Mouse (Mus musculus): ENCODE data around the gene Ankmy2. TPM values are rescaled to one million over a fixed set of nuclear protein-coding genes. Genes with fewer than 3 reads are reported as not detected.

Ankmy2 gene
- polyA plus RNA-seq, 1 experiment, result not detected

GRCm38 (mm10) chr12:36208456-36208855, 51.5 kb downstream of the Ankmy2 start:
- Histone ChIP-seq H3K4me3 (ENCODE audit: insufficient read depth, low read depth, low read length) (peak overlapping the region; percentile 6; the same call in 1 of the 2 replicates), H3K27ac (ENCODE audit: insufficient read depth, low read depth, low read length) (no peak overlapping the region), H3K4me1 (ENCODE audit: control insufficient read depth, insufficient read depth, low read length) (peaks cover 2% of the 10 kb centered on the region; the same call in 1 of the 2 replicates)
- TF ChIP-seq POLR2A (IDR thresholded peaks at IDR 0.05; ENCODE audit: insufficient read depth, low read depth, low read length) (no peak), CTCF (IDR thresholded peaks at IDR 0.05; ENCODE audit: insufficient read depth, low read depth, low read length) (no peak)
- 33% methylated on average over 19 of the region's 19 CpGs for WGBS

- Histone ChIP-seq H3K27ac (ENCODE audit: insufficient read depth, low read depth, low read length) (no peak overlapping the region), H3K4me1 (ENCODE audit: control insufficient read depth, insufficient read depth, low read length) (peaks cover 2% of the 10 kb centered on the region; the same call in 1 of the 2 replicates), H3K4me3 (ENCODE audit: insufficient read depth, low read depth, low read length) (no peak overlapping the region)
- 52% methylated on average over 4 of the region's 4 CpGs for WGBS
- TF ChIP-seq CTCF (IDR thresholded peaks at IDR 0.05; ENCODE audit: insufficient read depth, low read depth, low read length), result no peak
Observed at GRCm38 (mm10) chr12:36210096-36210495, 53.2 kb downstream of the Ankmy2 start.

- no peak overlapping the region for H3K27ac ChIP-seq (ENCODE audit: insufficient read depth, low read depth, low read length)
- no peak overlapping the region for H3K4me3 ChIP-seq (ENCODE audit: insufficient read depth, low read depth, low read length)
- WGBS, result 58% methylated on average over 8 of the region's 8 CpGs
- no peaks in the 10 kb centered on the region for H3K4me1 ChIP-seq (ENCODE audit: control insufficient read depth, insufficient read depth, low read length)
- no peak for TF ChIP-seq POLR2A (IDR thresholded peaks at IDR 0.05; ENCODE audit: insufficient read depth, low read depth, low read length)
- TF ChIP-seq CTCF (IDR thresholded peaks at IDR 0.05; ENCODE audit: insufficient read depth, low read depth, low read length), result no peak
Observed at GRCm38 (mm10) chr12:36214389-36215148, 57.7 kb downstream of the Ankmy2 start.

- Histone ChIP-seq H3K4me1 (ENCODE audit: control insufficient read depth, insufficient read depth, low read length) (no peaks in the 10 kb centered on the region), H3K27ac (ENCODE audit: insufficient read depth, low read depth, low read length) (no peak overlapping the region), H3K4me3 (ENCODE audit: insufficient read depth, low read depth, low read length) (no peak overlapping the region)
- TF ChIP-seq CTCF (IDR thresholded peaks at IDR 0.05; ENCODE audit: insufficient read depth, low read depth, low read length) (no peak), POLR2A (IDR thresholded peaks at IDR 0.05; ENCODE audit: insufficient read depth, low read depth, low read length) (no peak)
- 0% methylated on average over 1 of the region's 1 CpGs for WGBS
Observed at GRCm38 (mm10) chr12:36215149-36215480, 58.2 kb downstream of the Ankmy2 start.

- no peak overlapping the region for H3K4me3 ChIP-seq (ENCODE audit: insufficient read depth, low read depth, low read length)
- TF ChIP-seq CTCF (IDR thresholded peaks at IDR 0.05; ENCODE audit: insufficient read depth, low read depth, low read length), result no peak
- TF ChIP-seq POLR2A (IDR thresholded peaks at IDR 0.05; ENCODE audit: insufficient read depth, low read depth, low read length), result no peak
- no peak overlapping the region for H3K27ac ChIP-seq (ENCODE audit: insufficient read depth, low read depth, low read length)
- no peaks in the 10 kb centered on the region for H3K4me1 ChIP-seq (ENCODE audit: control insufficient read depth, insufficient read depth, low read length)
- 81% methylated on average over 4 of the region's 4 CpGs for WGBS
Observed at GRCm38 (mm10) chr12:36216230-36216629, 59.3 kb downstream of the Ankmy2 start.

- Histone ChIP-seq H3K4me3 (ENCODE audit: insufficient read depth, low read depth, low read length) (no peak overlapping the region), H3K27ac (ENCODE audit: insufficient read depth, low read depth, low read length) (no peak overlapping the region), H3K4me1 (ENCODE audit: control insufficient read depth, insufficient read depth, low read length) (no peaks in the 10 kb centered on the region)
- WGBS, result 94% methylated on average over 10 of the region's 10 CpGs
- no peak for TF ChIP-seq POLR2A (IDR thresholded peaks at IDR 0.05; ENCODE audit: insufficient read depth, low read depth, low read length)
- TF ChIP-seq CTCF (IDR thresholded peaks at IDR 0.05; ENCODE audit: insufficient read depth, low read depth, low read length), result no peak
Observed at GRCm38 (mm10) chr12:36216905-36217304, 60.0 kb downstream of the Ankmy2 start.

GRCm38 (mm10) chr12:36224392-36224791, 67.5 kb downstream of the Ankmy2 start:
- no peak overlapping the region for H3K27ac ChIP-seq (ENCODE audit: insufficient read depth, low read depth, low read length)
- no peak overlapping the region for H3K4me3 ChIP-seq (ENCODE audit: insufficient read depth, low read depth, low read length)
- WGBS, result 48% methylated on average over 4 of the region's 4 CpGs
- TF ChIP-seq POLR2A (IDR thresholded peaks at IDR 0.05; ENCODE audit: insufficient read depth, low read depth, low read length) (no peak), CTCF (IDR thresholded peaks at IDR 0.05; ENCODE audit: insufficient read depth, low read depth, low read length) (no peak)
- H3K4me1 ChIP-seq (ENCODE audit: control insufficient read depth, insufficient read depth, low read length), result no peaks in the 10 kb centered on the region

- no peak for TF ChIP-seq POLR2A (IDR thresholded peaks at IDR 0.05; ENCODE audit: insufficient read depth, low read depth, low read length)
- TF ChIP-seq CTCF (IDR thresholded peaks at IDR 0.05; ENCODE audit: insufficient read depth, low read depth, low read length), result no peak
- H3K27ac ChIP-seq (ENCODE audit: insufficient read depth, low read depth, low read length), result no peak overlapping the region
- WGBS, result 86% methylated on average over 2 of the region's 2 CpGs
- no peaks in the 10 kb centered on the region for H3K4me1 ChIP-seq (ENCODE audit: control insufficient read depth, insufficient read depth, low read length)
- no peak overlapping the region for H3K4me3 ChIP-seq (ENCODE audit: insufficient read depth, low read depth, low read length)
Observed at GRCm38 (mm10) chr12:36231386-36231785, 74.5 kb downstream of the Ankmy2 start.

- WGBS, result 88% methylated on average over 3 of the region's 3 CpGs
- TF ChIP-seq CTCF (IDR thresholded peaks at IDR 0.05; ENCODE audit: insufficient read depth, low read depth, low read length) (no peak), POLR2A (IDR thresholded peaks at IDR 0.05; ENCODE audit: insufficient read depth, low read depth, low read length) (no peak)
- Histone ChIP-seq H3K27ac (ENCODE audit: insufficient read depth, low read depth, low read length) (no peak overlapping the region), H3K4me3 (ENCODE audit: insufficient read depth, low read depth, low read length) (no peak overlapping the region), H3K4me1 (ENCODE audit: control insufficient read depth, insufficient read depth, low read length) (no peaks in the 10 kb centered on the region)
Observed at GRCm38 (mm10) chr12:36241171-36241570, 84.3 kb downstream of the Ankmy2 start.

Other genes starting within 250 kb of the Ankmy2 start
- not detected in 2 replicates for gene Agr3, start 231.5 kb upstream of the Ankmy2 start, polyA plus RNA-seq (2012; ENCODE audit: insufficient read depth, insufficient read length, low replicate concordance, missing spikeins)
- gene Agr2, start 164.2 kb upstream of the Ankmy2 start, polyA plus RNA-seq (2012; ENCODE audit: insufficient read depth, insufficient read length, low replicate concordance, missing spikeins), result not detected in 2 replicates
- gene Tspan13, start 114.6 kb upstream of the Ankmy2 start, polyA plus RNA-seq (2012; ENCODE audit: insufficient read depth, insufficient read length, low replicate concordance, missing spikeins), result not detected in 2 replicates
- gene Bzw2, start 966 bp downstream of the Ankmy2 start, polyA plus RNA-seq (2012; ENCODE audit: insufficient read depth, insufficient read length, low replicate concordance, missing spikeins), result not detected in 2 replicates
- gene Lrrc72, start 96.3 kb downstream of the Ankmy2 start, polyA plus RNA-seq (2012; ENCODE audit: insufficient read depth, insufficient read length, low replicate concordance, missing spikeins), result not detected in 2 replicates
- not detected in 2 replicates for gene Sostdc1, start 157.0 kb downstream of the Ankmy2 start, polyA plus RNA-seq (2012; ENCODE audit: insufficient read depth, insufficient read length, low replicate concordance, missing spikeins)
- gene Ispd, start 224.3 kb downstream of the Ankmy2 start, polyA plus RNA-seq (2012; ENCODE audit: insufficient read depth, insufficient read length, low replicate concordance, missing spikeins), result not detected in 2 replicates
- gene D630036H23Rik, start 225.1 kb downstream of the Ankmy2 start, polyA plus RNA-seq (2012; ENCODE audit: insufficient read depth, insufficient read length, low replicate concordance, missing spikeins), result not detected in 2 replicates

All from olfactory bulb, adult 2 months (tissue).